In the genomic region with DNA sequence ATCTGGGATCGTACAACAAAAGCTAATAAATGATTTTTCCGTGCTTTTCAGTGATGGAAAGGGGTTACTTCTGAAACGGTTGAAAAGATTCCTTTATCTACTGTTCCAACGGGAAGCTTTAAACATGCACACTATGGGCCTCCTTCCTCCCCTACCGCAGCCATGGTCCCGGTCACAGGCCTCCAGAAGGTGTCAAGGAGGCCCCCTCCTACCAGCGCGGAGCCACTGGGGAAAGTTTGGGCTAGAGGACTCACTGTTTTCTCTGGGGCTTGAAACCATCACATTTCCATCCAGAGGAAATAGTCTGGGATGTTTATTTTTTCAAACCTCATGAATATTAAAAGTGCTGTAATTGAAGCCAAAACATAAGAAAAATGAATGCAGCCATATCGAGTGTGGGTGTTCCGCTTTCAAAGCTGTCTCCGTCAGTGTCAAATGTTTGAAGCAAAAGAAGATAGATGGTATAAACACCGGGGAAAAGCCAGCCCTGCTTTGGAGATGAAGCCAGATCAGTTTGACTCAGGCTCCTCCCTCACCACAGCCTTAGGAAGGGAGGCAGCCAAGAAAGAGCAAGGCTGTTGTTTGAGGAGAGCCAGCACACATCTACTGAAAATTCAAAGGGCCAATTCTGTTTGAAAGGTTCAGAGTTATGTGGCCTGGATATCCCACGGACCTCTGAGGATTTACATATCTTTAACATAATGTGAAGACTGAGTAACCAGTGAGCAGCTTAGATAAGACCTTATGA, we compare ENCODE assay signal across 12 mouse cellular contexts.
A peak's percentile ranks its signal among the peaks of the same experiment; 100 is the strongest.
DNase-seq lines count a peak whose midpoint lies in the region; ATAC-seq lines count a peak whose summit lies in the region.
"Had no signal": no experiment of that assay in that cellular context is flagged by ENCODE, and none has a peak within 500 bp of the region (broad histone marks: within the 10 kb centered on the region; RNA-seq: fewer than 3 reads in every experiment).

No protein-coding gene starts in this region.

- peak overlapping the region; percentile 59 for H3K27ac ChIP-seq in hindbrain, embryonic 14.5 days
- H3K27ac ChIP-seq in hindbrain, embryonic 12.5 days, result no peak overlapping the region
- H3K27ac ChIP-seq in hindbrain, embryonic 16.5 days (ENCODE audit: low read depth, low read length), result no peak overlapping the region
- H3K27ac ChIP-seq: limb, embryonic 12.5 days; neural tube, embryonic 12.5 days had no signal

- no peak overlapping the region for H3K4me2 ChIP-seq in hindbrain, embryonic 14.5 days (replicated peaks)
- no peak overlapping the region for H3K4me2 ChIP-seq in hindbrain, embryonic 12.5 days (replicated peaks)
- H3K4me2 ChIP-seq in hindbrain, embryonic 16.5 days (ENCODE audit: low read length), result 0 out of 2 replicates have a peak overlapping the region, but pooled peaks have one; percentile 7
- H3K4me2 ChIP-seq: heart, embryonic 11.5 days; limb, embryonic 12.5 days; neural tube, embryonic 12.5 days had no signal

- H3K4me3 ChIP-seq in hindbrain, embryonic 14.5 days (replicated peaks; ENCODE audit: low read length), result no peak overlapping the region
- no peak overlapping the region for H3K4me3 ChIP-seq in hindbrain, embryonic 12.5 days
- H3K4me3 ChIP-seq in hindbrain, embryonic 16.5 days (ENCODE audit: low read length), result no peak overlapping the region
- H3K4me3 ChIP-seq: limb, embryonic 12.5 days; neural tube, embryonic 12.5 days had no signal

- H3K27me3 ChIP-seq in hindbrain, embryonic 14.5 days (ENCODE audit: control insufficient read depth, insufficient read depth, low read length), result no peaks in the 10 kb centered on the region
- peaks cover 9% of the 10 kb centered on the region; the same call in 1 of the 2 replicates for H3K27me3 ChIP-seq in hindbrain, embryonic 12.5 days
- H3K27me3 ChIP-seq in hindbrain, embryonic 16.5 days (replicated peaks; ENCODE audit: control insufficient read depth, insufficient read depth, low read length), result no peaks in the 10 kb centered on the region
- H3K27me3 ChIP-seq: limb, embryonic 12.5 days; neural tube, embryonic 12.5 days had no signal

- 49% methylated on average over 13 of the region's 13 CpGs for WGBS in hindbrain, embryonic 14.5 days
- WGBS in hindbrain, embryonic 12.5 days, result 44% methylated on average over 13 of the region's 13 CpGs
- WGBS in hindbrain, embryonic 16.5 days, result 39% methylated on average over 13 of the region's 13 CpGs

- no peaks in the 10 kb centered on the region for H3K9me3 ChIP-seq in hindbrain, embryonic 14.5 days (ENCODE audit: control insufficient read depth, low read length)
- no peaks in the 10 kb centered on the region for H3K9me3 ChIP-seq in hindbrain, embryonic 12.5 days (replicated peaks)
- no peaks in the 10 kb centered on the region for H3K9me3 ChIP-seq in hindbrain, embryonic 16.5 days (ENCODE audit: control insufficient read depth, low read length)
- H3K9me3 ChIP-seq: limb, embryonic 12.5 days; neural tube, embryonic 12.5 days had no signal

- no peak overlapping the region for H3K9ac ChIP-seq in hindbrain, embryonic 14.5 days
- no peak overlapping the region for H3K9ac ChIP-seq in hindbrain, embryonic 12.5 days
- no peak overlapping the region for H3K9ac ChIP-seq in hindbrain, embryonic 16.5 days (ENCODE audit: low read depth, low read length)
- H3K9ac ChIP-seq: limb, embryonic 12.5 days; neural tube, embryonic 12.5 days had no signal

- H3K4me1 ChIP-seq in hindbrain, embryonic 14.5 days (replicated peaks; ENCODE audit: control insufficient read depth, insufficient read depth, low read length), result peaks cover 8% of the 10 kb centered on the region
- H3K4me1 ChIP-seq in hindbrain, embryonic 12.5 days, result 0 out of 2 replicates have a peak, but pooled peaks cover 6% of the 10 kb centered on the region
- H3K4me1 ChIP-seq in hindbrain, embryonic 16.5 days (ENCODE audit: control insufficient read depth, insufficient read depth, low read depth, low read length), result peaks cover 6% of the 10 kb centered on the region
- H3K4me1 ChIP-seq: neural tube, embryonic 12.5 days had no signal

- ATAC-seq in hindbrain, embryonic 14.5 days (ENCODE audit: low FRiP score), result peak; percentile 45; the same call in 1 of the 2 replicates
- no peak; the same call in 1 of the 2 replicates for ATAC-seq in hindbrain, embryonic 12.5 days (ENCODE audit: low FRiP score)
- peak; percentile 75 for ATAC-seq in hindbrain, embryonic 16.5 days
- ATAC-seq in erythroid progenitor cell, adult 5-6 weeks (replicated peaks; ENCODE audit: low FRiP score, poor library complexity, severe bottlenecking), result no peak

- DNase-seq in hindbrain, embryonic 14.5 days (ENCODE audit: low spot score), result peak; percentile 29
- DNase-seq in brain, embryonic 18.5 days (ENCODE audit: low read depth, low spot score), result peak; percentile 52
- peak; percentile 38 to 59 for DNase-seq in lung, postnatal 4 days
- DNase-seq in kidney, adult 9 months, result no peak
- no peak for DNase-seq in cerebellum, adult 9-11 months
- DNase-seq: thymus, adult 2 months had no signal

- H3K36me3 ChIP-seq in hindbrain, embryonic 14.5 days (replicated peaks; ENCODE audit: control insufficient read depth, insufficient read depth), result no peaks in the 10 kb centered on the region
- no peaks in the 10 kb centered on the region for H3K36me3 ChIP-seq in hindbrain, embryonic 12.5 days
- H3K36me3 ChIP-seq in hindbrain, embryonic 16.5 days (ENCODE audit: control insufficient read depth, insufficient read depth, low read length), result no peaks in the 10 kb centered on the region
- H3K36me3 ChIP-seq: limb, embryonic 12.5 days; neural tube, embryonic 12.5 days had no signal

Comparison
In these comparisons a context has a peak if more than half of its experiments do, and no peak if none do; other contexts are left out.
1. ATAC-seq: peak in hindbrain, embryonic 14.5 days (single experiment) and hindbrain, embryonic 16.5 days (single experiment); none in hindbrain, embryonic 12.5 days (single experiment) and erythroid progenitor cell, adult 5-6 weeks (single experiment).
2. DNase-seq: peak in hindbrain, embryonic 14.5 days (single experiment), brain, embryonic 18.5 days (single experiment) and lung, postnatal 4 days (2 of 2); none in kidney, adult 9 months (single experiment) and cerebellum, adult 9-11 months (single experiment).